Mouse (Mus musculus) spleen, adult 2 months (tissue): ENCODE data around the gene Acacb.

Experiments
- CTCF ChIP-seq: fragments of 200-500 bp; IDR thresholded peaks from 2 replicates; pipeline ENCODE4 v1.5.1; 2011; ENCODE audit warnings: mild to moderate bottlenecking, inconsistent platforms; ENCODE audit not compliant: insufficient read depth, insufficient read length, insufficient replicate concordance; ENCODE audit errors: extremely low read depth
- POLR2A ChIP-seq: fragments of 200-500 bp; IDR thresholded peaks from 2 replicates; pipeline ENCODE4 v1.6.1; 2011; ENCODE audit warnings: low read depth, low read length, inconsistent platforms

GRCm38 (mm10) chr5:114261494-114261893, 115.2 kb downstream of the Acacb start:
- no peak for TF ChIP-seq CTCF
- no peak for TF ChIP-seq POLR2A
